Mouse (Mus musculus) forebrain, embryonic 13.5 days (tissue): ENCODE measurements around the gene Mthfs. TPM values are rescaled to one million over a fixed set of nuclear protein-coding genes. Genes with fewer than 3 reads are reported as not detected.

Source experiments
- ATAC-seq: fragments of 200-750 bp; cut with Nextera tagmentation; 2 replicates; pipeline ENCODE4 v1.8.0; 2017
- H3K27ac ChIP-seq: fragments of 300-500 bp; sonication (generic); 2 replicates; pipeline ENCODE4 v1.5.1; 2015; ENCODE audit warnings: inconsistent platforms, mild to moderate bottlenecking, moderate library complexity
- H3K27me3 ChIP-seq: fragments of 300-500 bp; sonication (generic); 2 replicates; pipeline ENCODE4 v1.6.1; 2015; ENCODE audit warnings: mild to moderate bottlenecking, inconsistent platforms
- H3K36me3 ChIP-seq: fragments of 300-500 bp; sonication (generic); 2 replicates; pipeline ENCODE4 v1.6.1; 2015; ENCODE audit warnings: mild to moderate bottlenecking, inconsistent platforms; ENCODE audit not compliant: poor library complexity, severe bottlenecking
- H3K4me1 ChIP-seq: fragments of 300-500 bp; sonication (generic); 2 replicates; pipeline ENCODE4 v1.6.1; 2015; ENCODE audit warnings: inconsistent platforms
- H3K4me2 ChIP-seq: fragments of 300-500 bp; sonication (generic); 2 replicates; pipeline ENCODE4 v1.6.1; 2015; ENCODE audit warnings: inconsistent platforms, mild to moderate bottlenecking, moderate library complexity
- H3K4me3 ChIP-seq: fragments of 300-500 bp; sonication (generic); 2 replicates; pipeline ENCODE4 v1.5.1; 2015; ENCODE audit warnings: mild to moderate bottlenecking, inconsistent platforms
- H3K9ac ChIP-seq: fragments of 300-500 bp; sonication (generic); 2 replicates; pipeline ENCODE4 v1.6.1; 2015; ENCODE audit warnings: mild to moderate bottlenecking, inconsistent platforms
- H3K9me3 ChIP-seq: fragments of 300-500 bp; sonication (generic); replicated peaks from 2 replicates; pipeline ENCODE4 v1.6.1; 2016; ENCODE audit warnings: inconsistent platforms
- WGBS: fragments of 180-500 bp; shearing (Covaris S2); methylation state at CpG from one replicate; pipeline ENCODE4 v1.1.7; 2015; 5-methylcytosine and 5-hydroxymethylcytosine counted together
- polyA plus RNA-seq: library from polyadenylated mRNA; unstranded; fragments of >200 nt; fragmentation: Nextera tagmentation; extraction: Ambion mirVana; gene quantifications from 2 replicates; pipeline ENCODE4 v1.2.1, GENCODE M21; 2015

Gene Mthfs
- polyA plus RNA-seq, 1 experiment from 2014 or later: 17.4 TPM

DNA sequence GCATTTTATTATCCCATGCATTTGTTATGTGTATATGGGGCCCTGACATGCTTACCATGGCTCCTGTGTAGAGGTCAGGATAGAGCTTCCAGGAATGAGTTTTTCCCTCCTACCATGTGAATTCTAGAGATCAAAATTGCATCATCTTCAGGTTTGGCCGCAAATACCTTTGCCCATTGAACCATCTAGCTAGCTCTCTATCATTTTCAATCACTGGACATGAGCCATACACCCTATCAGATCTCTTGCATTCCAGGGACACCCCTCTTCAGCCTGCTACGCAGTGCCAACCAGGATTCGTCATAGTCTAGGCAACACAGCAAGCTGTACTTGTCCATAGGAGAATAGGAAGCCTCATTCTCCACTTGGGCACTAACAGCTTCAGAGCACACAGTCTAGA, 53.5 kb downstream of the Mthfs start:
- 89% methylated on average over 3 of the region's 3 CpGs for WGBS
- no peaks in the 10 kb centered on the region for H3K36me3 ChIP-seq
- no peaks in the 10 kb centered on the region for H3K9me3 ChIP-seq
- no peak overlapping the region for H3K9ac ChIP-seq
- H3K4me3 ChIP-seq: no peak overlapping the region
- no peaks in the 10 kb centered on the region for H3K27me3 ChIP-seq
- H3K27ac ChIP-seq: no peak overlapping the region
- no peak overlapping the region for H3K4me2 ChIP-seq
- no peak for ATAC-seq
- no peaks in the 10 kb centered on the region for H3K4me1 ChIP-seq

DNA sequence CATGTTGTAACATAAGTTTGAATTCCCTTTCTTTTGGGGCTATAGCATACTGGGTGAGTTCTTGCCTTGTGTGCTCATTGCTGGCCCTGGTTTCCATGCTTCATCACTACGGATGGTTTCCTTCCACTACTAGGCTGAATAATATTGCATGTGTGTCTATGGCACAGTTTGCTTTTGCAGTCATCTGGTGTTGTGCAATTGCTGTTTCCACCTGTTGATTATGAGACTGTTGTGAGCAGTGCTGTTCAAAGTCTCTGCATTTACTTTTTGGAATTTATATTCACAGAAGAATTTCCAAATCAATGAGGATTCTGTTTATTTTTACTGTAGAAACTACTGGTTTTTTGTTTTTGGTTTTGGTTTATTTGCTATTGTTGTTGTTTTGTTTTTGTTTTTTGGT, 54.1 kb downstream of the Mthfs start:
- no peak for ATAC-seq
- no peaks in the 10 kb centered on the region for H3K9me3 ChIP-seq
- 100% methylated on average over 1 of the region's 1 CpGs for WGBS

DNA sequence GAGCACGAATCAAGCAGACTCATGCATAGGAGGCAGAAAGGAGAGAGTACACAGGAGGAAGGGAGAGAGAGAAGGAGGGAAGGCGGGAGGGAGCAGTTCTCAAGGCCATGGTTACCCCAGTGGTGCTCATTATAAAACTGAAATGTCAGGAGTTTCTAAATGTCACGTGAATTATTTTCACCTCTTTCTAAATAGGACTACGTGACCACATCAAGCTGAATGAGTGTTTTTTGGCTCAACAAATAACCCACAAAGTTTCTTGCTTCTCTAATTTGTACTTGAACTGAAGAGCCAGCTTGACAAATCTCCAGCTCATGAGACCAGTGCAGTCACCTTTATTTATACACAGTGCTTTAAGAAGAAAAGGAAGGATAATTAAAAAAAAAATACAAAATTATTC, 56.6 kb downstream of the Mthfs start:
- WGBS: 78% methylated on average over 4 of the region's 4 CpGs
- Histone ChIP-seq H3K4me2 (no peak overlapping the region), H3K4me3 (no peak overlapping the region), H3K36me3 (no peaks in the 10 kb centered on the region), H3K4me1 (no peaks in the 10 kb centered on the region), H3K27me3 (no peaks in the 10 kb centered on the region), H3K27ac (no peak overlapping the region), H3K9ac (no peak overlapping the region), H3K9me3 (no peaks in the 10 kb centered on the region)
- no peak for ATAC-seq

More for the DNA sequence above, 54.1 kb downstream of the Mthfs start:
- no peak overlapping the region for H3K9ac ChIP-seq
- no peak overlapping the region for H3K4me2 ChIP-seq
- H3K36me3 ChIP-seq: no peaks in the 10 kb centered on the region
- no peak overlapping the region for H3K27ac ChIP-seq
- H3K27me3 ChIP-seq: no peaks in the 10 kb centered on the region
- H3K4me1 ChIP-seq: no peaks in the 10 kb centered on the region
- H3K4me3 ChIP-seq: no peak overlapping the region

DNA sequence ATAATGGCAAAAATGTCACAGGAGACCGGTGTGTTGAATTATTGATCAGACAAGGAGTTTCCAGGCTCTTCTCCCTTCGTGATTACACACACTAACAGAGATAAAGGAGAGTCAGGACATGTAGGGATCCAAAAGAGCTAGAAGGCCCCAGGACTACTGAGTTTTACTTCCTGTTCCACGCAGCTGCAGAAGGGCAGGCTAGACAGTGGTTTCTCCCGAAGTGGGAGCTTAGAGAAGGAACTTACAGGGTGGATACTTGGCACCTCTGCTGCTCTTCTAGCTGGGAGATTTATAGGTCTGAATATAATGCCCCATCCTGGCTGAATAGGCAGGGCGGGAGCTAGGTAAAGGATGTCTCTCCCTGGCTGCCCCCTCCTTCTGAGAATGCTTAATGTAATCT, 57.1 kb downstream of the Mthfs start:
- no peaks in the 10 kb centered on the region for H3K36me3 ChIP-seq
- ATAC-seq: no peak

DNA sequence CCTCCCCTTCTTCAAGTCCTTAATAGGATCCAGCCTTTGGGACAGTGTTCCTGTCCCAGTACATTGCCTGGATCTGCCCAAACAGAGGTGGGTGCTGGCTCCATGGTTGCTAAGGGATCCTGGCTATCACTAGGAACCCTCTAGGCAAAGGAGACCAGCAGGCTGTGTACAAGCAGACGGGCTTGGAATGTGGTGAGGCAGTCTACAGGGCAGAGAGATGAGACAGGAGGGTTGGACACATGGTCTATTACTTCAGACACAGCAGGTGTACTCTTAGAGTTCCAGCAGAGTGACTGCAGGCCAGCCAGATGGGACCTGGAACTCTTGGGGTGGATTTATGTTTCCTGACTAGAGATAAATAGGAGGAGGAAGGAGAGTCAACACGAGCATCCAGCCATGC, 59.9 kb downstream of the Mthfs start:
- no peak for ATAC-seq
- H3K9me3 ChIP-seq: no peaks in the 10 kb centered on the region
- no peak overlapping the region for H3K9ac ChIP-seq
- no peaks in the 10 kb centered on the region for H3K36me3 ChIP-seq
- H3K4me3 ChIP-seq: no peak overlapping the region
- H3K27ac ChIP-seq: no peak overlapping the region
- H3K27me3 ChIP-seq: no peaks in the 10 kb centered on the region
- no peaks in the 10 kb centered on the region for H3K4me1 ChIP-seq
- whole genome bisulfite sequencing: 83% methylated on average over 2 of the region's 2 CpGs
- no peak overlapping the region for H3K4me2 ChIP-seq

More for the DNA sequence above, 57.1 kb downstream of the Mthfs start:
- Histone ChIP-seq H3K4me1 (no peaks in the 10 kb centered on the region), H3K4me2 (no peak overlapping the region), H3K27me3 (no peaks in the 10 kb centered on the region), H3K9me3 (no peaks in the 10 kb centered on the region), H3K27ac (no peak overlapping the region), H3K4me3 (no peak overlapping the region), H3K9ac (no peak overlapping the region)
- WGBS: 68% methylated on average over 5 of the region's 5 CpGs

DNA sequence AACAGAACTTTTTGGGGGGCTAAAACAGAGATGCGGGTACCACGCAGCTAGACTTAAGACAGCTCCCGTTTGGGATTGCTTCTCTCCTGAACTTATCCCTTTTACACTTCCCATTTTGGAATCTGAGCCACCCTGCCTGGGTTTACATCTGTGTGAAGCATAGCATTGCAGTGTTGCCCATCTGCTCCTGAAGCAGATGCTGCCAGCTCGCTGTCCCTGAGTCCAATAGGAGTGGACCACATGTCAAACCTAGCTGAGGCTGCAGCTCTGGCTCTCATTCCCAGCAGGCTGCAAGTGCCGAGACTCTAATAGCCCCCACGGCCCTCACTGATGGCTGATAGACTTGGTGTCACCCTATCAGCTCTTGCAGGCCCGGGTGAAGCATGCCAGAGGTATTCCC, 63.3 kb downstream of the Mthfs start:
- no peak for ATAC-seq
- 77% methylated on average over 7 of the region's 7 CpGs for WGBS

DNA sequence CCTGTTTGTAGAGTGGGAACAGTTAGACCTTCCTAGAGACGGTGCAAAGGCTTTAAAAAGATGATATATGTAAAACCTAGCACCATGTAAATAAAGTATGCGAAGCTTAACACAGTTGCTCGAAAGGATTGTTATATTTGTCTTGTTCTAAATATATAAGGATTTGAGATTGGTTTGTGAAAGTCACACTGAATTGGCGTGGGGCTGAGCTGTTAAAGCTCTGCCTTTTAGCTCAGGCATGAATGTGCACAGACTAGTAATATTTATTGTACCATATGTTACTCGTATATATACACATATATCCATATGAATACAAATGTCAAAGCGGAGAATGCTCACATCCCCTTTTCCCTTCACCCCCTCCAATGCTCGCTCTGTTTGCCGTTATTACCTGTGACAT, 67.7 kb downstream of the Mthfs start:
- Histone ChIP-seq H3K4me1 (no peaks in the 10 kb centered on the region), H3K9me3 (no peaks in the 10 kb centered on the region), H3K27ac (no peak overlapping the region), H3K4me2 (no peak overlapping the region), H3K27me3 (no peaks in the 10 kb centered on the region), H3K4me3 (no peak overlapping the region), H3K36me3 (no peaks in the 10 kb centered on the region), H3K9ac (no peak overlapping the region)
- WGBS: 91% methylated on average over 8 of the region's 8 CpGs
- no peak; the same call in 1 of the 2 replicates for ATAC-seq

More for the DNA sequence above, 63.3 kb downstream of the Mthfs start:
- Histone ChIP-seq H3K27me3 (no peaks in the 10 kb centered on the region), H3K4me3 (no peak overlapping the region), H3K9me3 (no peaks in the 10 kb centered on the region), H3K27ac (no peak overlapping the region), H3K4me2 (no peak overlapping the region), H3K9ac (no peak overlapping the region), H3K36me3 (no peaks in the 10 kb centered on the region), H3K4me1 (no peaks in the 10 kb centered on the region)

DNA sequence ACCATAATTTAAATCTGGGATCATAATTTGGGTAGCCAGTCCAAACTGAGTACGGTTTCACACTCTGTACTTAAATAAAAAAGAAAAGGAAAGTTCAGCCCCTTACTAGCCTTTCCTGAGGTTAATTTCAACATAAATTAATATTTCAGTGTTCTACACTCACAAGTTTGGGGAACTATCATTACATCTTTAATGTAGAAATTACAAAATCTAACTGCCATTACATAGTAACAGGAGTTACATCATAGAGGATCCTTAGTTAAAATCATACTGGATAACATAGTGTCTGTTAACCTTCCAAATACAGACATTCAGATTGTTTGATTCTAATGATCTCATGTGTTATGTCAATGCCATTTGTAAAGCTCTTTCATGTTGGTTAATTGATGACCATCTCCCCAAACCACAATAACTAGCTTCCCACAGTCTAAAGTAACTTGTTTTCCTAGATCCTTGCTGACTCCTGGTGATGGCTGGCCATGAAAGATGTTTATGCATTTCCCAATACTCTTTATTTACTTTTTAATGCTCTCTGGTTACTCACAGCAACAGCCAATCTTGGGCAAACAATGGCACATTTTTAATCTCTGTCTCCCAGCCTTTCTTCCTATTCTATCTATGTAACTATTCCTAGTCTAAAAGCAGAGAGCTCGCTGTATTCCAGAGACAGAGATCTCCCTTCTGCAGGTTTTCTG, 72.0 kb downstream of the Mthfs start:
- H3K9ac ChIP-seq: no peak overlapping the region
- no peaks in the 10 kb centered on the region for H3K9me3 ChIP-seq
- H3K4me2 ChIP-seq: no peak overlapping the region
- ATAC-seq: no peak
- H3K36me3 ChIP-seq: no peaks in the 10 kb centered on the region
- no peak overlapping the region for H3K27ac ChIP-seq
- 87% methylated on average over 2 of the region's 2 CpGs for WGBS
- H3K4me1 ChIP-seq: no peaks in the 10 kb centered on the region
- no peaks in the 10 kb centered on the region for H3K27me3 ChIP-seq
- no peak overlapping the region for H3K4me3 ChIP-seq

DNA sequence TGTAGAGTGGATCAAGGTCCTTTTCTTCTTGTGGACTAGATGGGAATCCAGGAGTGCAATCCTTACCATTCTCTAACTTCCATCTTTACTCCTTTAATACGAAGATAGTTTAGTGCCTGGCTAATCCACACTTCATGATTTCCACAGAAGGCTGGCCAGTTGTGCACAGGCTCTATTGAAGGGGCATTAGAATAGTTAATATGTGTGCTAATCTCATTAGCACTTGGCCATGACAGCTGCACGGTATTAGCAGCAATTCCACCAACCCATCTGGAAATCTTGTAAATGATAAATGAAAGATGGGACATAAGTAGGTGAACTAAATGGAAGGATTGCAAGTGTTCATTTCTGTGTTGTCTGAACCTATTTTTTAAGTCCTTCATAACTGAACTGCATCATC, 77.6 kb downstream of the Mthfs start:
- H3K36me3 ChIP-seq: no peaks in the 10 kb centered on the region
- no peaks in the 10 kb centered on the region for H3K9me3 ChIP-seq
- H3K9ac ChIP-seq: no peak overlapping the region
- no peak overlapping the region for H3K4me3 ChIP-seq
- H3K27ac ChIP-seq: no peak overlapping the region
- 62% methylated on average over 2 of the region's 2 CpGs for WGBS
- no peaks in the 10 kb centered on the region for H3K4me1 ChIP-seq
- no peak for ATAC-seq
- H3K27me3 ChIP-seq: no peaks in the 10 kb centered on the region
- no peak overlapping the region for H3K4me2 ChIP-seq

DNA sequence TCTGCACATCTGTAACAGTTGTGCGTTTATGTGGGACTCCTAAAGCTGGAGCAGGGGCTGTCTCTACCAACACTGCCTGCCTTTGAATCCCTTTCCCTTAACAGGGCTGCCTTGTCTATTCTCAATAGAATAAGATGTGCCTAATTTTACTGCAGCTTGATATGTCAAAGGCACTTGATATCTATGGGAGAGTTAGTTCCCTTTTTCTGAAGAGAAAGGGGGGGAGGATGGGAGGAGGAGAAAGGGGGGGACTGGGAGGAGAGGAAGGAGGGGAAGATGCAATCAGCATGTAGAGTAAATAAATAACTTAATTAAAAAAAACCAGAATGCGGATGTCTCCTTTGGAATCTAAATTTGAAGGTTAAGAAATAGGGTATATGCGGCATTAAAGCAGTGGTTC, 82.9 kb downstream of the Mthfs start:
- no peaks in the 10 kb centered on the region for H3K36me3 ChIP-seq
- no peak overlapping the region for H3K9ac ChIP-seq
- ATAC-seq: no peak
- no peak overlapping the region for H3K4me3 ChIP-seq
- H3K27ac ChIP-seq: no peak overlapping the region
- H3K4me2 ChIP-seq: no peak overlapping the region
- 95% methylated on average over 3 of the region's 3 CpGs for WGBS
- no peaks in the 10 kb centered on the region for H3K9me3 ChIP-seq
- H3K4me1 ChIP-seq: no peaks in the 10 kb centered on the region
- H3K27me3 ChIP-seq: no peaks in the 10 kb centered on the region

DNA sequence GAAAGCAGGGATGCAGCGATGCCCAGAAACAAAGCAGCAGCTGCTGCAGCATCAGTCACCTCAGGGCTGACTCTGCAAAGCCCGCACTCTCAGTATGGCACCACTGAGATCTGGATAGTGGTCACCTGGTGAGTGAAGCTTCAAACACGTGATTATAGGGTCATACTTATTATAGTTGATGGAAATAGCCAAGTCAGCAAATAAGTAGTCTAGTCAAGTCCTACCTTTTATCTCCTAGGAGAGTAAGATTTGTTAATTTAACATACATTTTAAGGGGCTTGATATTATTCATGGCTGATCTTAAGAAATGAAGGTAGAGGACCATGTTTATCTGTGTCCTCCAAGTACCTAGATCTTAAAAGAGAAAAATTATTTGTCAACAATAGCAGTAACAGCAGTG, 83.6 kb downstream of the Mthfs start:
- Histone ChIP-seq H3K36me3 (no peaks in the 10 kb centered on the region), H3K4me1 (no peaks in the 10 kb centered on the region), H3K4me3 (no peak overlapping the region), H3K27me3 (no peaks in the 10 kb centered on the region), H3K27ac (no peak overlapping the region), H3K9me3 (no peaks in the 10 kb centered on the region), H3K9ac (no peak overlapping the region), H3K4me2 (no peak overlapping the region)
- WGBS: 63% methylated on average over 3 of the region's 3 CpGs
- no peak for ATAC-seq

DNA sequence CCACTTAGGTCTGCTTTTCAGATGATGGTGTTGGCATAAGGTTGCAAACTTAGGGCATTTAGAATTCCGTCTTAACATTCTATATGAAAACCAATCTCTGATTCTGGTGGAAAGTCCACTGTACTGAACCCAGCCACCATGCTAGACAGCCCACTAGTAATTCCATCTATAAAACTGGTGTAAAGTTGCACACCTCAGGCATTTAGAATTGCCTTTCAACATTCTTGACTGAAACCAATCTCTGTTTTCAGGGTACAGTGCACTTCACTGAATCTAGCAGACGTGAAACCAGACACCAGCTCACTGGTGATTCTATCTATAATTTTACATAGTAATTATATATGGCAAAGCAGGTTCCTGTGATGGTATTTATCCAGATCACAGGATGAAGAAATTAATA, 95.2 kb downstream of the Mthfs start:
- H3K4me1 ChIP-seq: peaks cover 6% of the 10 kb centered on the region; the same call in 1 of the 2 replicates
- H3K4me2 ChIP-seq: no peak overlapping the region
- no peaks in the 10 kb centered on the region for H3K9me3 ChIP-seq
- no peak for ATAC-seq
- WGBS: 75% methylated on average over 2 of the region's 2 CpGs
- H3K27me3 ChIP-seq: no peaks in the 10 kb centered on the region
- H3K9ac ChIP-seq: no peak overlapping the region
- no peak overlapping the region for H3K27ac ChIP-seq
- no peak overlapping the region for H3K4me3 ChIP-seq
- H3K36me3 ChIP-seq: no peaks in the 10 kb centered on the region
